Mouse (Mus musculus): ENCODE data around the gene Olfr692. TPM values are rescaled to one million over a fixed set of nuclear protein-coding genes. Genes with fewer than 3 reads are reported as not detected.

Gene Olfr692
- not detected for total RNA-seq (2023)

DNA sequence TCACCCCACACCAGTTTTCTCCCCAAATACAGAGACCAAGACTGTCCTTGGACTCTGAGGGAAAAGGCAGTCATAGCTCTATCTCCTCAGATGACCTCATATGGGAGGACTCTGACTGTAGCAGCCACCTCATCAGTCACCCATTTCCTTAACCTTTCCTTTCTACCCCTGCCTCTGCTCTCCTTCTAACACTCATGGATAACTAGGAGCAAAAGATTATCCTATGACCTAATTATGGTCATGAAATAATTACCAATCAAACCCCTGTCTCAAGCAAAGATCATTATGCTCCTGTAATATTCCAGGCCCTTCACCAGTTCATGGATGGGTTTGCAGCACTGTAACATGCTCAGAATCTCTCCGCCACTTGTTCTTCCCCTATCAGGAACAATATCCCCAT is at the start of gene Olfr692:
Gene Olfr692, plus strand, starts transcription at position 301 of the 400 bp plus-strand sequence.

DNA sequence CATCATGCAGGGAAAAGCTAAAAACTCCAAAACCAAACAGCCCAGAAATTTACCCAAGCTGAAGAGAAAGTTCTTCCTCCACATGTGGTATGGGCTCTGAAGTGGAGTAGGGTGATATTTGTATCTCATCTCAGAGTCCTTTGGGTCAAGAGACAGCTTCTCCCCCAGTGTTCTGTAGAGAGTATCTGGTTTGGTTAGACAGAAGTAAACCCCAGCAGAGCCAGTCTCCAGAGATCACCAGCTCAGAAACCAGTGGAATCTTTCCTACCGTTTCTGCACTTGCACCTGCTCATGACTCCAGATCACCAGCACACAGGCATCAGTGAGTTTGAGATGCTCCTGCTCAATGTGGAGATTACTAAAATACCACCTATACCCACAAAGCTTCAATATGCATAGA is 34.0 kb upstream of the Olfr692 start, which contains the start of gene Olfr690:
Gene Olfr690, minus strand, starts transcription at position 101 of the 400 bp plus-strand sequence.

DNA sequence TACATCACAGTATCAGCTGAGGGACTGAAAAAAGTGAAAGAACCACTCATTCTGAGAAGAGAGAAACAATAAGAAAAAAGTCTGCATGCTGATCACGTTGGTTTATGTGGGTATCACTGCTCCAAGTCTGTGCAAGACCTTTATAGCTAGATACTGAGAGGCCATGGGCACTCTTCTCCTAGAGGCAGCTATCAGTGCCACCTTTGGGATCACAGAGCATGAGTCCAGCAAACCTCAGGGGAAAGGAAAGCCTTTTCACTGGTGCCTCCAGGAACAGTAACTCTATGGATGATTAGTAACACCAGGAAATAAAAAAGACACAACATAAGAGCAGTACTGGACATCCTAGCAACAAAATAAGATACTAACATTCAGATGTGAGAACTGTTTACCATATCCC is 25.9 kb upstream of the Olfr692 start, which contains the start of gene Olfr691:
Gene Olfr691, minus strand, starts transcription at position 101 of the 400 bp plus-strand sequence.

DNA sequence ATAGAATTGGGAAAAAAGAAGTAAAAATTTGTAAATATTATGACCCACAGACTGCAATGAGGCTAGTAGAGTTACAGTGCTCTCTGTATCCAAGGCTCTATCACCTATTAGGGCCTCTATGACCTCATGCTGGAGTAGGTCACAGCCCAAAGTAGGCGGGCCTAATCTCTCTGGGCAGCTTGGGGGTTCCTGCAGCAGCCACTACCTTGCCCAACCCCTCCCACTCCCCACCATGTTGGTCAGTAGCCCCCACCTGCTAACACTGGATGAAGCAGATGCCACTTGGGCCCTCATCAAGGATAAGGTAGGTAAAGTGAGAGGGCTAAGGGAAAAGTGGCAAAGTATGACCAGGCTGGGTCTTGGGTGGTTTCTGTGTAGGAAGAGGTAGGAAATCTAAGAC is 6.8 kb downstream of the Olfr692 start, which contains the start of gene Gm5901:
Gene Gm5901, plus strand, starts transcription at position 173 of the 400 bp plus-strand sequence.

DNA sequence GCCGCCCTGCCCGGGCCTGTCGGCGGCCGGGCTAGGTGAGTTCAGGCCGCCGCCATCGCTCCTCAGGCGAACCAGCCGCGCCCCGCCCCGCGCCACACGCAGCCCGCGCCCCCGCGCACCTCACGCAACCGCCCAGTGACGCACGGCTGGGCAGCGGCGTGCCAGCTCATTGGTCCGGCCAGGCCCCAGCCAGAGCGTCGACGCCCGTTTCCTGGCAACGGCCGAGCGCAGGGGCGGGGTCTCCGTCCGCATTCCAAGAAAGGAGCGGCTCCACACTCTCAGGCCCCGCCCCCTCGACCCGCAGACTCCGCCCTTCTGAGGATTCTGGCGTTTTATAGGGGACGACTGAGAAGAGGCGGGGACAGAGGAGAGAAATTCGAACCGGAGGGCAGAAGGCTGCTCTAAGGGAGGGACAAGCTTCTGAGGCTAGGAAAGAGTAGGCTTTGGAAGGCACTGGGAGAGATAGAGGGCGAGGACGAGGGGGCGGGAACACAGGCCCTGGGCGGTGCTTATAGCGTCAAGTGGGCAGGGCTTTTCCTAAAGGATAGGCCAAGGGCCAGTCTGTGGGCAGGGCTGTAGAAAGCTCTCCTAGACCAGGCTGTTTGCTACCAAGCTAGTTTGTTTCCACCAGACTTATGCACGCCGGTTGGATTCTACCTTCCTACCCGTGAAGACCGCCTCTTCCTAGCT is 32.0 kb downstream of the Olfr692 start, which contains the start of gene Fam160a2:
Gene Fam160a2, minus strand, starts transcription at position 120 of the 690 bp plus-strand sequence.

DNA sequence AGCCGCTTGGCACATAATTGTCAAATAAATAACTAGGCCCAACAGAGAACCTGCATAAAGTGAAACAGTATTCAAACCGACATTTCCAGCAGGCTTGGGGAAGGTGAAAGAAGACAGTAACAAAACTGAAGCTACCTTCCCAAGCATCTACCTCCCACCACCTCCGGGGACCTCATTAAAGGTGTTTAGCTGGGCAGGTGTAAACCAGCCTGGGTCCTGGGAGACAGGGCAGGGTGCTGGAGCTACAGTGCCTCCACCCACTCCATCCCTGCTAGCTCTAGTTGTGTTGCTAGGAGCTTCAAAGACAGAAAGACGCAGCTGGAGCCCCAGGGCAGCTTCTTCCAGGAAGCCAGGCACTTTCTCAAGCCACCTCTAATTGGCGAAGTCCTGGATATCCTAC is 36.2 kb downstream of the Olfr692 start, which contains the start of gene Cnga4:
Gene Cnga4, plus strand, starts transcription at position 301 of the 400 bp plus-strand sequence.

Other genes with a start within 250 kb of the Olfr692 start
- not detected for gene Olfr683, start 221.2 kb upstream of the Olfr692 start, total RNA-seq (2023)
- gene Olfr684, start 204.6 kb upstream of the Olfr692 start, total RNA-seq (2023): not detected
- not detected for gene Olfr685, start 182.2 kb upstream of the Olfr692 start, total RNA-seq (2023)
- gene Olfr686, start 160.7 kb upstream of the Olfr692 start, total RNA-seq (2023): not detected
- not detected for gene Olfr688, start 80.1 kb upstream of the Olfr692 start, total RNA-seq (2023)
- not detected for gene Olfr689, start 57.1 kb upstream of the Olfr692 start, total RNA-seq (2023)
- gene Olfr690, start 34.1 kb upstream of the Olfr692 start, total RNA-seq (2023): not detected
- gene Olfr691, start 26.0 kb upstream of the Olfr692 start, total RNA-seq (2023): not detected
- gene Gm5901, start 6.8 kb downstream of the Olfr692 start, total RNA-seq (2023): not detected
- gene Fam160a2, start 31.8 kb downstream of the Olfr692 start, total RNA-seq (2023): 10 to 100 TPM; 59.4 TPM
- not detected for gene Cnga4, start 36.3 kb downstream of the Olfr692 start, total RNA-seq (2023)
- gene Cckbr, start 57.5 kb downstream of the Olfr692 start, total RNA-seq (2023): not detected
- not detected for gene Cavin3, start 114.1 kb downstream of the Olfr692 start, total RNA-seq (2023)
- gene Smpd1, start 186.1 kb downstream of the Olfr692 start, total RNA-seq (2023): 10 to 100 TPM; 26.7 to 29.7 TPM
- 1 to 10 TPM; 1.8 to 3.5 TPM for gene Apbb1, start 213.4 kb downstream of the Olfr692 start, total RNA-seq (2023)
- gene Hpx, start 231.9 kb downstream of the Olfr692 start, total RNA-seq (2023): under 1 TPM in 1 of 2 experiments, not detected in 1; 0.68 TPM

All from T-cell, adult 66 days (primary cell).